Mouse (Mus musculus) colon, adult 2 months (tissue): ENCODE data around the gene Ppp4r2. TPM values are rescaled to one million over a fixed set of nuclear protein-coding genes. Genes with fewer than 3 reads are reported as not detected.

ENCODE experiments used
- polyA plus RNA-seq: library from polyadenylated mRNA; depleted of rRNA; stranded (reverse); fragments of >200 nt; gene quantifications from 2 replicates; pipeline ENCODE4 v1.2.3, GENCODE M21; 2012; rRNA removed

The Ppp4r2 gene
- polyA plus RNA-seq, result 12.9 and 14.0 TPM in 2 replicates

GRCm38 (mm10) chr6:100833355-100833754 is at the start of gene Ppp4r2:
Gene Ppp4r2 (plus strand): TSS chr6:100833622.

Other genes with a start within 250 kb of the Ppp4r2 start
- gene Shq1, start 162.5 kb upstream of the Ppp4r2 start, polyA plus RNA-seq, result 3.5 and 4.5 TPM in 2 replicates
- gene Gxylt2, start 128.9 kb upstream of the Ppp4r2 start, polyA plus RNA-seq, result 0.45 and 0.83 TPM in 2 replicates